Mouse (Mus musculus) adrenal gland, adult 2 months (tissue): ENCODE results near the gene Cntln. TPM values are rescaled to one million over a fixed set of nuclear protein-coding genes. Genes with fewer than 3 reads are reported as not detected.

Source experiments
- DNase-seq: peaks from one replicate; pipeline ENCODE4 v3.0.0; 2021
- polyA plus RNA-seq: library from polyadenylated mRNA; depleted of rRNA; stranded (reverse); fragments of >200 nt; gene quantifications from 2 replicates; pipeline ENCODE4 v1.2.3, GENCODE M21; 2012; rRNA removed
- total RNA-seq, 2 experiments: library from RNA; stranded (reverse); gene quantifications; 2 replicates each; pipeline ENCODE4 v1.2.3; 2021

Gene Cntln
- total and polyA plus RNA-seq, 3 experiments, result 2.0 to 8.3 (median 7.5) TPM

- no peak for DNase-seq
Measured at GRCm38 (mm10) chr4:85054616-85055015, 170.5 kb downstream of the Cntln start.

DNA sequence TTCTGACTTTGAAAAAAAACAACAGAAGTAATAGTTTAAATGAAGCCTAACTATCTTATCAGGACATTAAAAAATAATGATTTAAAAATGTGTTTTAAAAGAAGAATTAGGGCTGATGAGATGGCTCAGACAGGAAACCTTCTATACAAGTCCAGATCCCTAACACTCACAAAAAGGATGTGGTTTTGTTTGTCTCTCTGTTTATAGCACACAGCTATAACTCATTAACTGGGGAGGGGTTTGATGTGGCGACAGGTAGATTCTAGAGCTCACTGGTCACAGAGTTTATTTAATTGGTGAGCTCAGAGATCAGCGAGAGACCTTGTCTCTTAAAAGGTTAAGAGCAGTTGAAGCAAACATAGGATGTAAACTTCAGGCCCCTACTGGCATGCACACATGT is 175.5 kb downstream of the Cntln start:
- no peak for DNase-seq

- no peak for DNase-seq
Measured at GRCm38 (mm10) chr4:85061676-85062075, 177.6 kb downstream of the Cntln start.

GRCm38 (mm10) chr4:85096033-85096432 is 211.9 kb downstream of the Cntln start:
- DNase-seq, result no peak

- peak; percentile 13 for DNase-seq
Measured at GRCm38 (mm10) chr4:85096682-85097081, 212.6 kb downstream of the Cntln start.

DNA sequence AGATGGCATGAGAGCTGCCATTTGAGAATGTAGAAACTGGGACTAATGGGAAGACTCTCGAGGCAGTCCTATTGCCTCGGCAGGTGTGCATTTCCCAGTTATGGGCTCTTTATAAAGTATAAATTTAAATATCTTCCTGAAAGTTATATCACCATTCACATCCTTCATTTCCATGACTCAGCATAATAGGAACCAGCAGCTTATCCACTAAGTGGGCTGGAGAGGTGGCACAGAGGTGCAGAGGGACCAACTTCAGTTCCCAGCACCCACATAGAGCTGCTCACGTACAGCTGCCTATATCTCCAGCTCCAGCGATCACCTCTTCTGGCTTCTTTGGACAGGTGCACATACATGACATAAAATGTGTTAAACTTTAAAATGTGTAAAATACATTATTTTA is 218.1 kb downstream of the Cntln start:
- DNase-seq, result no peak

DNA sequence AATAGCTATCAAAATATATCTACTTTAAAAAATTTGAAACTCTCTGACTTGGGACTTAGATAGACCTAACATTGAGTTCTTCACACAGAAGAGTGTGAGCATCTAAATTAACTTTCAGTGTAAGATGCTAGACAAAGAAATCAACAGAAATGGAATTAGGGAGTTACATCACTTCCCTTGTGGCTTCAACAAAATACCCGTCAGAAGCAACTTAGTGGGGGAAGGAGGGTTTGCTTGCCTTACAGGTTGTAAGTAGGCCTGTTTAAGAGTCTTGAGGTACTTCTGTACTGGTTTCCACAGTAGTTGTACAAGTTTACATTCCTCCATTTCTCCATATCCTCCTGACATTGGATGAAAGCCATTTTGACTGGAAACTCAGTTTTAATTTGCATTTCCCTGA is 222.3 kb downstream of the Cntln start:
- no peak for DNase-seq

GRCm38 (mm10) chr4:85106961-85107360 is 222.9 kb downstream of the Cntln start:
- no peak for DNase-seq

GRCm38 (mm10) chr4:85120271-85120670 is 236.2 kb downstream of the Cntln start:
- DNase-seq, result no peak

DNA sequence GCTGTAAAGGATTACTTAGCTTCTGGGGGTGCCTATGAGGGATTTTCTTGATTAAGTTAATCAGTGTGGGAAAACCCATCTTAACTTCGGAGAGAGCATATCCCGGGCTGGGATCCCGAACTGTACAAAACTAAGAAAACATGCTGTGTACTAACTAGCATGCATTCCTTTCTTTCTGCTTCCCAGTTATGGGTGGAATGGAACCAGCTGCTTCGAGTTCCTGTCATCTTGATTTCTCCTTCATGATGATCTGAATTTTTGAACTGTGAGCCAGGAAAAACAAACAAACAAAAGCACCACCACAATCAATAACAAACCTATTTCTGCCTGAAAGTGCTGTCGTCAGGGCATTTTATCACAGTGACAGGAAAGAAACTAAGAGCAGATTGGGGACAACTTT is 265.6 kb downstream of the Cntln start:
- DNase-seq, result no peak

DNA sequence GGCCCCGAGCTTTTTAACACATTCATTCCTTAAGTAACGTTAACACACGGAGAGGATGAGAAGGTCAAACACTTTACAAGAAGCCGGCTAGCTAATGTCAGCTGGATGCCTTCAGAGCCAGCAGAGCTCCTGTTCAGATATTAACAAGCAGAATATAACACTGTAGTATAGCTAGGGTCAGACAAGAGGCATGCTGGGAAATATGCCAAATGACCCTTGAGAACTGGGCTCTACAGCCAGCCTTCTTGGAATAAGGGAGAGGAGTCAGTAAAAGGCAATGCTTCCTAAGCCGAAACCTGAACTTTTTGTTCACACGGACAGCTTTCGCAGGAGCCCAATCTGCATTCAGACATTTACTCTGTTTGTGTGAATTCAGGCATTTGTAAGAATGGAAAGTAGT is 267.8 kb downstream of the Cntln start:
- DNase-seq, result no peak

DNA sequence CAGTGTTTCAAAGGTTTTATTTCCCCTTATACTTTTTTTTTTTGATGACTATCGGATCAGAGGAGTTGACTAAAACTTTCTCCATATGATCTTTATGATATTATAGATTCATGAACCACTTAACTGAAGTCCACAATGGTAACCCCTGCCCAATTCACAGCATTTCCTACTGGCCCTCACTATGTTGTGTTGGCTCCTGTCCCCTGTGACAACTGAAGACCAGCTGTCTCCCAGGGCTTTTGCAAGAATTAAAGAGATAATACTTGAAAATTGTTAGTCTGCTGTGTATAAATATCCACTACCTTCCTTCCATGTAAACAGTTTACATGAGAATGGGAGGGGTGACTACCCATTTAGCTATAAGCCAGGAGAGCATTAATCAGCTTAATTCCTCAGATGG is 270.3 kb downstream of the Cntln start:
- no peak for DNase-seq

GRCm38 (mm10) chr4:85161156-85161555 is 277.0 kb downstream of the Cntln start:
- no peak for DNase-seq

GRCm38 (mm10) chr4:85162468-85163312 is 278.6 kb downstream of the Cntln start:
- peak; percentile 59 for DNase-seq

DNA sequence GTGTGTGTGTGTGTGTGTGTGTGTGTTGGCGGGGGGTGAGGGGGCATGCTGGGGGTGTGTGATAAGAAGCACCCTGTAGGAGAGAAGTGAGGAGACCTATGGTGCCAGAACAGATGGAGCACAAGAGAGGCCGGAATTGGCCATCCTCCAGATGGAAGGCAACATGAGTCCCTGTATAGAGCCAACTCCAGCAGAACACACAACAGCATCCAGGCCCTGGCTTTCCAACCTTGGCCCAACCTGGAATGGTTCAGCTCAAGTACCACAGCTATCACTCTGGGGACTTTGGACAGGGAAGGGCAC is 279.2 kb downstream of the Cntln start:
- DNase-seq, result no peak

DNA sequence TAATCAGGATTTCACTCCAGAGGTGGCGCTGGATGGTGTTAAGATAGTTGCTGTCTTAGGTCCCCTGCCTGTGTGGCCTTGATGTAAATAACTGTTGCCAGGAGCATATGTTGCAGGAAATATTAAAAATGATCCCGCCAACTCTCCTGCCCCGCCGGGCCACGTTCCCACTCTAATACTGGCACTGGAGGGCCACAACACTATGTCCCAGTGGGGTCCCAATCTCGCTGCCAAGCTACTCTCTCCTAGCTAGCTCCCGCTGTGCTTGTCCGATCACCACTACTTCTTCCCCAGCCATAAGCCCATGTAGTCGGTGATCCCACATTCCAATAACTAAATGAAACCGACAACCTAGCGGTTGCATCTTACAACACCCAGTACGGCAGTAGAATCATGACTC is 283.9 kb downstream of the Cntln start:
- no peak for DNase-seq

DNA sequence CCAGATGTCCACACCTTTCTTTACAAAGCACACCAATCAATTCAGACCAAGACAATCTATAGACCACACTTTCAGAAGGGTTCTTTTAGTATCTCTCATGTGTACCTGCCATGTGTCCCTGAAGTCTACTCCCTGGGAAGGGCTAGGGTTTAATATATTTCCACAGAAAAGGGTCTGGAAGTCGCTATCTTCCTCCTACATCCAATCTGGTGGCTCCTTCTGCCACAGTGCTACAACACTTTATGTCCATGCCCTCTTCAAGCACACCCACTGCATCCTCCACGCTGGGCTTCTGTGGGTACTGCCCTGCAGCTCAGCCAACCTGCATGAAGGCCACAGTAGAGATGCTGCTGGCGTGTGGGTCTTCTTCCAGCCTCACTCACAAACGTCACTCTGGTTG is 291.4 kb downstream of the Cntln start:
- DNase-seq, result no peak

DNA sequence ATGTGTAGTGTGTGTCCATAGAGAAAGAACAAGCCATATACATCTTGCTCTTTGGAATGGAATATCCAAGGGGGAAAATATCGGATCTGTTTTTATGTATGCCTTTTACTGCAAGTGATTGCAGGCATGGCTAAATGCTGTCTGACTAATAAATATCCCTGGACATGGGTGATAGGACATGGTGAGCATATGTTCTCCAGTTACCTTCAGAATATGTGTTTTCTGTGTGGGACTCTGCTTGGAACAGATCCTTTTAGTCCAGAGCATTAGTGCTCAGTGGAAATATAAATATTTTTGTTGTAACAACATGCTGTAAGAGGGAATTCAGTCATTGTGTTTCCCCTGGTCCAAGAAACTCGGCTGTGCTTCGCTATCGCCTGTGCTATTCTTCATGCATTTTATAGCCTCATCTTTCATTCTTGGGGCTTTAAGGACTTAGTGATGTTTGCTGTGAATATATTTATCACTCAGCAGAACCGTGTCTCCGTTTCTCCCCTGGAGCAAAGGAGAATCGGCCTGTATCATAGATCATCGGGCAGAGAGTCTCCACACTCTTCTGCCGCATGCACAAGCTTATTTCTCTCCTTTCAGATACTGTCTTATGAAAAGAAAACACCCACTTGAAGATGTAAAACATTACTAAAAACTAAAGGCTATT is 294.4 kb downstream of the Cntln start:
- DNase-seq, result no peak

Other genes starting within 250 kb of the Cntln start
- 10 to 100 TPM; 12.6 to 16.6 TPM for gene Bnc2, start 209.0 kb upstream of the Cntln start, total RNA-seq
- gene Bnc2, start 209.0 kb upstream of the Cntln start, polyA plus RNA-seq, result 2.0 and 3.4 TPM in 2 replicates